Mouse (Mus musculus): ENCODE measurements around the gene Arfgef3.
A peak's percentile ranks its signal among the peaks of the same experiment; 100 is the strongest.

DNA sequence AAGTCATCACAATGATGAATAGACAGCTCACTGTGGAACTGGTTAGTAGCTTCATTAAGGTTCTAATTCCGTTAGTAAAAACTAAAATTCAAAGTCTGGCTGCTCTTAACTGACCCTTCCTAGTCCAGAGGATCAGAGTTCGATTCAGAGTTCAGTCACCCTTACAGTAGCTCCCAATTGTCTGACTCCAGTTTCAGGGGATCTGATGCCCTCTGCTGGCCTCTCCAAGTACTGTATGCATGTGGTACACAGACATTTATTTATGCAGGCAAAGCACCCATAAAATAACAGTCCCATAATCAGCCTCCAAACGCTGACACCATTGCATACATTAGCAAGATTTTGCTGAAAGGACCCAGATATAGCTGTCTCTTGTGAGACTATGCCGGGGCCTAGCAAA, 141.7 kb downstream of the Arfgef3 start:
- TF ChIP-seq HCFC1 (IDR thresholded peaks at IDR 0.05; ENCODE audit: borderline replicate concordance, insufficient read depth, low read length) (no peak), MAFK (IDR thresholded peaks at IDR 0.05; ENCODE audit: insufficient read depth, low read depth, low read length) (no peak), ZC3H11A (IDR thresholded peaks at IDR 0.05; ENCODE audit: borderline replicate concordance, low read depth, low read length) (peak; percentile 89; the same call in 1 of the 2 replicates)
